Mouse (Mus musculus) liver, adult 2 months (tissue): ENCODE measurements around the gene Vmn1r64.

ENCODE experiments used
- CTCF ChIP-seq: fragments of 200-500 bp; IDR thresholded peaks from 2 replicates; pipeline ENCODE4 v1.5.1; 2011; ENCODE audit warnings: low read depth, low read length, control low read depth
- POLR2A ChIP-seq: fragments of 200-500 bp; IDR thresholded peaks from 2 replicates; pipeline ENCODE4 v1.6.1; 2011; ENCODE audit warnings: low read length, control low read depth; ENCODE audit not compliant: insufficient read depth; ENCODE audit errors: extremely low read depth

DNA sequence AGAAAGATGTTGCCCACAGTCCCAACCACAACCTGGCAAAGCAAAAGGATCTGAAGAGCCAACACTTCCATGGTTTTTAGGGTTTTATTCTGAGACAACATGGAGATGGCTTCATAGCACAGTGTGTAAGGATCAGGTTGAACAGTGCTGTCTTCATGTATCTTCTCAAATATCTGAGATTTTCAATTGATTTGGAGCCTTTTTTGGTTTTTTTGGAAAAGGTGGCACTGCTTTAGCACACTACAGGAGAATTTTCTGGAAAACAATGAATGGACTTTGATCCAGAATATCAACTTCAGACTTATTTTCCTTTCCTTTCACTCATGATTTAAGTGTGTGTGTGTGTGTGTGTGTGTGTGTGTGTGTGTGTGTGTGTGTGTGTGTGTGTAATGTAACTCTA lies at the start of gene Vmn1r64:
- no peak for TF ChIP-seq CTCF
- no peak for TF ChIP-seq POLR2A
